Comparison of ENCODE assay signal across 13 mouse cellular contexts in the genomic region with DNA sequence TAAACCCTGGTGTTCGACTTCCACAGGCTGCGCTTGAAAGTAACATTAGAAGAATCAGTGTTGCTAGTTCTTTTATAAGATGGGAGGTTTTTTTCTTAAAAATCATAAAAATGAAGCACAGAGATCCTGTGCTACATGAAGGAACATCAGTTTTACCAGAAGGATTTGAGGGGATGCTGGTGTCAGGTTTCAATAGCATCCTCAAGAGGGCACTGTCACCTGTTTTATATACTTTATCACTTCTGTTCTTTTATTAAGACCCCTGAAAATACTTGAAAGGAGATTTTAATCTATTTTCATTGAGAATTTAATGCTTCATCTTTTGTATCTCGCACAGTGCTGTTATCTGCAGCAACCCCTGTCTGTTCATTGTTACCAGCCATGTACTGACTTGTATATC.
DNase-seq lines count a peak whose midpoint lies in the region; ATAC-seq lines count a peak whose summit lies in the region.
"Had no signal": no experiment of that assay in that cellular context is flagged by ENCODE, and none has a peak within 500 bp of the region (broad histone marks: within the 10 kb centered on the region; RNA-seq: fewer than 3 reads in every experiment).

No protein-coding gene starts in this region.

- WGBS in hindbrain, embryonic 14.5 days: 72% methylated on average over 3 of the region's 3 CpGs
- 75% methylated on average over 3 of the region's 3 CpGs for WGBS in hindbrain, embryonic 10.5 days
- 67% methylated on average over 3 of the region's 3 CpGs for WGBS in midbrain, embryonic 14.5 days
- WGBS in midbrain, embryonic 15.5 days: 64% methylated on average over 3 of the region's 3 CpGs

- H3K9ac ChIP-seq in hindbrain, embryonic 14.5 days: no peak overlapping the region
- H3K9ac ChIP-seq in midbrain, embryonic 14.5 days (replicated peaks; ENCODE audit: low read length): no peak overlapping the region
- H3K9ac ChIP-seq in midbrain, embryonic 15.5 days: no peak overlapping the region
- H3K9ac ChIP-seq: hindbrain, embryonic 15.5 days; limb, embryonic 12.5 days; liver, embryonic 15.5 days had no signal

- H3K27ac ChIP-seq in hindbrain, embryonic 14.5 days: no peak overlapping the region
- H3K27ac ChIP-seq in hindbrain, embryonic 10.5 days: no peak overlapping the region
- no peak overlapping the region for H3K27ac ChIP-seq in midbrain, embryonic 14.5 days (replicated peaks; ENCODE audit: low read depth, low read length)
- no peak overlapping the region for H3K27ac ChIP-seq in midbrain, embryonic 15.5 days
- H3K27ac ChIP-seq: hindbrain, embryonic 15.5 days; limb, embryonic 12.5 days; liver, embryonic 15.5 days had no signal

- no peak overlapping the region for H3K4me2 ChIP-seq in hindbrain, embryonic 14.5 days (replicated peaks)
- no peak overlapping the region for H3K4me2 ChIP-seq in midbrain, embryonic 14.5 days (ENCODE audit: low read length)
- H3K4me2 ChIP-seq in midbrain, embryonic 15.5 days: no peak overlapping the region
- H3K4me2 ChIP-seq: hindbrain, embryonic 15.5 days; limb, embryonic 12.5 days; liver, embryonic 15.5 days had no signal

- H3K4me3 ChIP-seq in hindbrain, embryonic 14.5 days (replicated peaks; ENCODE audit: low read length): no peak overlapping the region
- no peak overlapping the region for H3K4me3 ChIP-seq in hindbrain, embryonic 10.5 days
- H3K4me3 ChIP-seq in midbrain, embryonic 14.5 days (replicated peaks; ENCODE audit: low read depth, low read length): no peak overlapping the region
- no peak overlapping the region for H3K4me3 ChIP-seq in midbrain, embryonic 15.5 days
- H3K4me3 ChIP-seq: hindbrain, embryonic 15.5 days; limb, embryonic 12.5 days; liver, embryonic 15.5 days had no signal

- H3K4me1 ChIP-seq in hindbrain, embryonic 14.5 days (replicated peaks; ENCODE audit: control insufficient read depth, insufficient read depth, low read length): 0 out of 2 replicates have a peak, but pooled peaks cover 3% of the 10 kb centered on the region
- peaks cover 9% of the 10 kb centered on the region for H3K4me1 ChIP-seq in hindbrain, embryonic 10.5 days (replicated peaks)
- no peaks in the 10 kb centered on the region for H3K4me1 ChIP-seq in midbrain, embryonic 14.5 days (ENCODE audit: control insufficient read depth, insufficient read depth, low read length)
- peaks cover 9% of the 10 kb centered on the region for H3K4me1 ChIP-seq in midbrain, embryonic 15.5 days
- H3K4me1 ChIP-seq: liver, embryonic 15.5 days had no signal

- no peaks in the 10 kb centered on the region for H3K36me3 ChIP-seq in hindbrain, embryonic 14.5 days (replicated peaks; ENCODE audit: control insufficient read depth, insufficient read depth)
- H3K36me3 ChIP-seq in hindbrain, embryonic 10.5 days: no peaks in the 10 kb centered on the region
- no peaks in the 10 kb centered on the region for H3K36me3 ChIP-seq in midbrain, embryonic 14.5 days (ENCODE audit: control insufficient read depth, insufficient read depth, low read length)
- no peaks in the 10 kb centered on the region for H3K36me3 ChIP-seq in midbrain, embryonic 15.5 days (replicated peaks)
- H3K36me3 ChIP-seq: hindbrain, embryonic 15.5 days; limb, embryonic 12.5 days; liver, embryonic 15.5 days had no signal

- peak; percentile 15 to 38 for DNase-seq in cerebellum, postnatal 10 days
- DNase-seq in cerebellum, adult 11 months: no peak
- DNase-seq in hindbrain, embryonic 14.5 days (ENCODE audit: low spot score): peak; percentile 37
- DNase-seq in hindbrain, embryonic 10.5 days (ENCODE audit: low spot score): no peak
- peak; percentile 69 for DNase-seq in midbrain, embryonic 14.5 days
- no peak for DNase-seq in right cerebral cortex, adult 2 months (ENCODE audit: low spot score in 2 of 2)
- no peak for DNase-seq in right cerebral cortex, postnatal 14 days
- DNase-seq: cerebellum, adult 8-10 months; kidney, adult 2 months had no signal

- H3K27me3 ChIP-seq in hindbrain, embryonic 14.5 days (ENCODE audit: control insufficient read depth, insufficient read depth, low read length): no peaks in the 10 kb centered on the region
- no peaks in the 10 kb centered on the region for H3K27me3 ChIP-seq in hindbrain, embryonic 10.5 days (ENCODE audit: insufficient read depth, poor library complexity, severe bottlenecking)
- H3K27me3 ChIP-seq in midbrain, embryonic 14.5 days (ENCODE audit: control insufficient read depth, insufficient read depth, low read length): no peaks in the 10 kb centered on the region
- no peaks in the 10 kb centered on the region for H3K27me3 ChIP-seq in midbrain, embryonic 15.5 days (replicated peaks)
- H3K27me3 ChIP-seq: hindbrain, embryonic 15.5 days; limb, embryonic 12.5 days; liver, embryonic 15.5 days had no signal

- H3K9me3 ChIP-seq in hindbrain, embryonic 14.5 days (ENCODE audit: control insufficient read depth, low read length): no peaks in the 10 kb centered on the region
- H3K9me3 ChIP-seq in hindbrain, embryonic 10.5 days: no peaks in the 10 kb centered on the region
- no peaks in the 10 kb centered on the region for H3K9me3 ChIP-seq in midbrain, embryonic 14.5 days (ENCODE audit: control insufficient read depth, low read length)
- no peaks in the 10 kb centered on the region for H3K9me3 ChIP-seq in midbrain, embryonic 15.5 days
- H3K9me3 ChIP-seq: hindbrain, embryonic 15.5 days; limb, embryonic 12.5 days; liver, embryonic 15.5 days had no signal

- no peak for ATAC-seq in hindbrain, embryonic 14.5 days (ENCODE audit: low FRiP score)
- no peak for ATAC-seq in midbrain, embryonic 14.5 days (ENCODE audit: low FRiP score, low TSS enrichment)
- ATAC-seq in midbrain, embryonic 15.5 days (replicated peaks): no peak

Comparison
In these comparisons a context has a peak if more than half of its experiments do, and no peak if none do; other contexts are left out.
1. DNase-seq: peak in cerebellum, postnatal 10 days (2 of 2), hindbrain, embryonic 14.5 days (single experiment) and midbrain, embryonic 14.5 days (single experiment); none in cerebellum, adult 11 months (single experiment), hindbrain, embryonic 10.5 days (single experiment), right cerebral cortex, adult 2 months (0 of 2) and right cerebral cortex, postnatal 14 days (single experiment).